Mouse (Mus musculus): ENCODE measurements around the gene Aanat.

DNA sequence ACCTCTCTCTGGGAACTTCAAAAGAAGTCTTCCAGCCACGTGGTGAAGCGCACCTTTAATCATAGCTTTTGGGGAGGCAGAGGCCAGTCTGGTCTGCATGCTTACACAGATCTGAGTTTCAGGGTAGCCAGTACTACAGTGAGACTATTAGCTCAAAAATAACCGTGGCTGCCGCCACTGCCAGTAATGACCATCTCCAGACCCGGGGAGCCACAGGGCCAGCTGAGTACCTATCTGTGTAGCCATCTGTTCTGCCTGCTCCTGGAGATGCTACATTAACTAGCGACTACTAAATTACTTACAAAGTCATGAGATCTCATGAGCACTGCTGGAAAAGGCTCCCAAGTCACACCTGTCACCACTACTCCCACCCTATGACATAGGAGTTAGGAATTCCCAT, 11.2 kb upstream of the Aanat start:
- no peak for TF ChIP-seq EP300 (IDR thresholded peaks at IDR 0.05)
- TF ChIP-seq CTCF (IDR thresholded peaks at IDR 0.05) = no peak

All from lung, postnatal 0 days (tissue).